Mouse (Mus musculus) stomach, postnatal 0 days (tissue): ENCODE results near the gene Rnf157.

ENCODE experiments used
- CTCF ChIP-seq: IDR thresholded peaks from 2 replicates; pipeline ENCODE4 v1.5.1; 2016; ENCODE audit warnings: antibody characterized with exemption, low read depth, mild to moderate bottlenecking, moderate library complexity
- EP300 ChIP-seq: optimal IDR thresholded peaks from 2 replicates; pipeline ENCODE3; 2016; ENCODE audit warnings: antibody characterized with exemption

GRCm38 (mm10) chr11:116298221-116298620, 114.6 kb downstream of the Rnf157 start:
- TF ChIP-seq CTCF: no peak
- no peak for TF ChIP-seq EP300
